Mouse (Mus musculus) heart, postnatal 0 days (tissue): ENCODE data around the gene Cul4a. TPM values are rescaled to one million over a fixed set of nuclear protein-coding genes. Genes with fewer than 3 reads are reported as not detected.
A peak's percentile ranks its signal among the peaks of the same experiment; 100 is the strongest.
"Not testable (repeated sequence)": the region's sequence is repeated elsewhere in the genome, so short reads cannot be mapped to it uniquely, and the experiment has no call there.

Experiments
- ATAC-seq: fragments of 200-750 bp; cut with Nextera tagmentation; 2 replicates; pipeline ENCODE4 v1.8.0; 2017; ENCODE audit warnings: low read depth, moderate number of reproducible peaks, moderate library complexity; ENCODE audit not compliant: insufficient read depth
- DNase-seq: peaks from one replicate; pipeline ENCODE4 v3.0.0-alpha.2; 2016; ENCODE audit warnings: low spot score
- H3K27ac ChIP-seq: fragments of 300-500 bp; sonication (generic); 2 replicates; pipeline ENCODE4 v1.5.1; 2014; ENCODE audit warnings: low read depth, mild to moderate bottlenecking
- H3K27me3 ChIP-seq: fragments of 300-500 bp; sonication (generic); 2 replicates; pipeline ENCODE4 v1.6.1; 2014; ENCODE audit warnings: low read length, mixed read lengths; ENCODE audit not compliant: control insufficient read depth, insufficient read depth
- H3K36me3 ChIP-seq: fragments of 300-500 bp; sonication (generic); replicated peaks from 2 replicates; pipeline ENCODE4 v1.6.1; 2014; ENCODE audit warnings: low read length, mixed read lengths; ENCODE audit not compliant: control insufficient read depth, insufficient read depth
- H3K4me1 ChIP-seq: fragments of 300-500 bp; sonication (generic); 2 replicates; pipeline ENCODE4 v1.6.1; 2014; ENCODE audit warnings: antibody characterized with exemption; ENCODE audit not compliant: control insufficient read depth, insufficient read depth
- H3K4me2 ChIP-seq: fragments of 300-500 bp; sonication (generic); 2 replicates; pipeline ENCODE4 v1.6.1; 2014; ENCODE audit warnings: low read depth, mild to moderate bottlenecking, low read length, moderate library complexity
- H3K4me3 ChIP-seq: fragments of 300-500 bp; sonication (generic); 2 replicates; pipeline ENCODE4 v1.5.1; 2014; ENCODE audit warnings: low read depth, low read length
- H3K9ac ChIP-seq: fragments of 300-500 bp; sonication (generic); replicated peaks from 2 replicates; pipeline ENCODE4 v1.6.1; 2014; ENCODE audit warnings: low read depth, low read length, mixed read lengths
- H3K9me3 ChIP-seq: fragments of 300-500 bp; sonication (generic); replicated peaks from 2 replicates; pipeline ENCODE4 v1.6.1; 2016; ENCODE audit warnings: low read length; ENCODE audit not compliant: control insufficient read depth
- CTCF ChIP-seq: IDR thresholded peaks from 2 replicates; pipeline ENCODE4 v1.5.1; 2016; ENCODE audit warnings: antibody characterized with exemption, control low read depth, low read depth
- EP300 ChIP-seq: IDR thresholded peaks from 2 replicates; pipeline ENCODE4 v1.6.1; 2016; ENCODE audit warnings: antibody characterized with exemption, low read depth
- WGBS: fragments of 180-500 bp; shearing (Covaris S2); extraction: QIAGEN DNeasy Blood & Tissue Kit; methylation state at CpG from one replicate; pipeline ENCODE4 v1.1.7; 2014; 5-methylcytosine and 5-hydroxymethylcytosine counted together
- polyA plus RNA-seq: library from polyadenylated mRNA; unstranded; fragments of >200 nt; fragmentation: Nextera tagmentation; extraction: Ambion mirVana; gene quantifications from 2 replicates; pipeline ENCODE4 v1.2.1, GENCODE M21; 2015
- total RNA-seq: library from RNA; depleted of rRNA; stranded (reverse); fragments of >200 nt; gene quantifications from 2 replicates; pipeline ENCODE4 v1.2.3, GENCODE M21; 2014; ENCODE audit warnings: low replicate concordance

Gene Cul4a
- total and polyA plus RNA-seq, 2 experiments from 2014 or later, result 88.2 to 140 TPM

- WGBS, result 93% methylated on average over 8 of the region's 8 CpGs
- no peak for DNase-seq
- Histone ChIP-seq H3K27ac (no peak overlapping the region), H3K9ac (no peak overlapping the region), H3K4me2 (no peak overlapping the region), H3K9me3 (no peaks in the 10 kb centered on the region), H3K4me3 (no peak overlapping the region), H3K4me1 (no peaks in the 10 kb centered on the region), H3K36me3 (peaks cover 57% of the 10 kb centered on the region), H3K27me3 (no peaks in the 10 kb centered on the region)
- no peak for ATAC-seq
- TF ChIP-seq EP300, result no peak
Observed at GRCm38 (mm10) chr8:13075044-13075443, 30.4 kb upstream of the Cul4a start.

- H3K27me3 ChIP-seq, H3K4me2 ChIP-seq, H3K4me1 ChIP-seq, DNase-seq, H3K9ac ChIP-seq, ATAC-seq, H3K9me3 ChIP-seq, H3K4me3 ChIP-seq, H3K27ac ChIP-seq: not testable (repeated sequence)
- WGBS, result 97% methylated on average over 1 of the region's 1 CpGs
- peaks cover 63% of the 10 kb centered on the region for H3K36me3 ChIP-seq
Observed at GRCm38 (mm10) chr8:13075579-13075978, 29.8 kb upstream of the Cul4a start.

- H3K4me1 ChIP-seq, result no peaks in the 10 kb centered on the region
- H3K27ac ChIP-seq, result no peak overlapping the region
- no peaks in the 10 kb centered on the region for H3K27me3 ChIP-seq
- no peak overlapping the region for H3K4me2 ChIP-seq
- H3K4me3 ChIP-seq, result no peak overlapping the region
- no peaks in the 10 kb centered on the region for H3K9me3 ChIP-seq
- no peak overlapping the region for H3K9ac ChIP-seq
- TF ChIP-seq CTCF (no peak), EP300 (no peak)
- H3K36me3 ChIP-seq, result peaks cover 81% of the 10 kb centered on the region
- 90% methylated on average over 7 of the region's 7 CpGs for WGBS
- ATAC-seq (no peak), DNase-seq (no peak)
Observed at GRCm38 (mm10) chr8:13077542-13077941, 27.9 kb upstream of the Cul4a start.

DNA sequence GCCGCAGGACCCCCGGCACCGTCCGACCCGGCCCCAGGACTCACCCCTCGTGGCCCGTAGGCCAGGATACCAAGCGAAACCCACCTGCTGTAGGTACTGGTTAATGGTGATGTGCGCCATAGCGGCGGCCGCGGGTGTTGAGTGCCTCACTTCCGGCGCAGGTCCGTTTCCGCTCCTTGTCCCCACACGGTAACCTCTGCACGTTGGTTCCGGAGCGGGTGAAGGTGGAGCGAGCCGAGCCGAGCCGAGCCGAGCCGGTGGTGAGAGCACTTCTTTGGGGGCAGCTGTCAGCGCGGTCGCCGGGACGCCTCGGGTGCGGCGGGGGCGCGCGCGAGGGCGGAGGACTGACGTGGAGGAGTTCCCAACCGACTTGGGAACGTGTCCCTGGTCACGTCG lies 732 bp upstream of the Cul4a start:
- peaks cover 23% of the 10 kb centered on the region for H3K4me1 ChIP-seq
- 0 out of 2 replicates have a peak, but pooled peaks cover 5% of the 10 kb centered on the region for H3K36me3 ChIP-seq
- DNase-seq (peak; percentile 82), ATAC-seq (peak; percentile 74)
- TF ChIP-seq CTCF, result 0 out of 2 replicates have a peak, but pooled peaks have one; percentile 11
- no peak for TF ChIP-seq EP300
- H3K4me3 ChIP-seq, result peak overlapping the region; percentile 88
- H3K27ac ChIP-seq, result peak overlapping the region; percentile 95
- H3K9me3 ChIP-seq, result no peaks in the 10 kb centered on the region
- H3K9ac ChIP-seq, result peak overlapping the region; percentile 79
- under 1% methylated on average over 45 of the region's 45 CpGs for WGBS
- H3K27me3 ChIP-seq, result no peaks in the 10 kb centered on the region
- H3K4me2 ChIP-seq, result peak overlapping the region; percentile 88

DNA sequence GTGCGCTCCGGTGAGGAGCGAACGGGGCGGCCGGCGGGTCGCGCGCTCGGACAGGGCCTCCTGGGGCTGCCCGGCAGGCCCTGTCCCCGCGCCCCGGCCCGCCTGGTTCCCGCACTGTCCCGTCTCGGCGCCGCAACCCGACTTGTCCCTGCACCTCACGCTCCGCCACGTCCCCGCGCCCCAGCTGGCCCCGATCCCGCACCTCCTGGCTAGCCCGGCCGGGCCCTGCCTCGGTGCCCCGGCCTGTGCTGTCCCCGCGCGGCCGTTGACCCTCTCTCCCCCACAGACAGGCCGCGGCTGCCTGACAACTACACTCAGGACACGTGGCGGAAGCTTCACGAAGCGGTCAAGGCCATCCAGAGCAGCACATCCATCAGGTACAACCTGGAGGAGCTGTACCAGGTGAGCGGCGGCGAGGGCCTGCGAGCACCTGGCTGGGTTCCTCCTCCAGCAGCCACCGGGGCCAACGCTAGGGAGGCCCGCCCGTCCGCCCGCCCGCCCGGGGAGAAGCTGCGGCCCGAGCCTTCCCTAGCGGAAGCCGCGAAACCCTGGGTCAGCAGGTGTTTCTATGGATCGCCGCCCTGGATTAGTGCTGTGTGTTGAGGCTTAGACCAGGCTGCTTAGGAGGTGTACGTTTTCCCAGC lies 609 bp downstream of the Cul4a start:
- peaks cover 23% of the 10 kb centered on the region for H3K4me1 ChIP-seq
- peak overlapping the region; percentile 98 for H3K4me2 ChIP-seq
- H3K4me3 ChIP-seq, result peak overlapping the region; percentile 88
- peak overlapping the region; percentile 93 for H3K27ac ChIP-seq
- H3K27me3 ChIP-seq, result no peaks in the 10 kb centered on the region
- no peaks in the 10 kb centered on the region for H3K9me3 ChIP-seq
- peak overlapping the region; percentile 97 for H3K9ac ChIP-seq
- ATAC-seq, result peak; percentile 27
- no peak for DNase-seq
- H3K36me3 ChIP-seq, result no peaks in the 10 kb centered on the region
- WGBS, result under 1% methylated on average over 58 of the region's 63 CpGs
- TF ChIP-seq CTCF (no peak), EP300 (no peak)

GRCm38 (mm10) chr8:13107990-13108638 lies 2.7 kb downstream of the Cul4a start:
- TF ChIP-seq EP300, result no peak
- TF ChIP-seq CTCF, result no peak
- Histone ChIP-seq H3K4me2 (no peak overlapping the region), H3K27me3 (no peaks in the 10 kb centered on the region), H3K9me3 (no peaks in the 10 kb centered on the region), H3K4me3 (no peak overlapping the region), H3K27ac (no peak overlapping the region), H3K9ac (no peak overlapping the region), H3K36me3 (no peaks in the 10 kb centered on the region), H3K4me1 (peaks cover 23% of the 10 kb centered on the region)
- 58% methylated on average over 13 of the region's 13 CpGs for WGBS
- no peak for ATAC-seq
- no peak for DNase-seq
